19 mouse cellular contexts compared by ENCODE assay signal in the genomic region with DNA sequence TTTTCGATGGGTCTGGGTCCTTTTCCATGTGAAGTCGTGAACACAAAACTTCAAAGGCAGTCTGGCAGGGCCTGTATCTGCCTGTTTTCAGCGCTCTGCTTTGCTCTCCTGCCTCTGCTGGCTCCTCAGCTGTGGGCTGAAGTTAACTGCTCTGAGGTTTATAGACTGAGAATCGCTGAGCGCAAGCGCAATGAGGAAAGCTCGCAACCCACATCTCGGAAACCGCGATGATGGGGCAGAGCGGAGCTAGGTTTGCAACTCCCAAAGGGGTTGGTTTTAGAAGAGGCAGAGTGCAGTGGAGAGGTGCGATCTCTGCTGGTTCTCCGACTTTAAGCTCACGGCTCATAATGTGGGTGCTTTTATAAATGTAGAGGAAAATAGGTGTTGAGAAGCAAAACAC. TPM values are rescaled to one million over a fixed set of nuclear protein-coding genes. Genes with fewer than 3 reads are reported as not detected.
A peak's percentile ranks its signal among the peaks of the same experiment; 100 is the strongest.
DNase-seq lines count a peak whose midpoint lies in the region; ATAC-seq lines count a peak whose summit lies in the region.
"Had no signal": no experiment of that assay in that cellular context is flagged by ENCODE, and none has a peak within 500 bp of the region (broad histone marks: within the 10 kb centered on the region; RNA-seq: fewer than 3 reads in every experiment).

No protein-coding gene starts in this region.

- peaks cover 3% of the 10 kb centered on the region; the same call in 1 of the 2 replicates for H3K4me1 ChIP-seq in hindbrain, embryonic 11.5 days (replicated peaks; ENCODE audit: control insufficient read depth, insufficient read depth, low read length)
- H3K4me1 ChIP-seq in hindbrain, embryonic 13.5 days (replicated peaks) = peaks cover 25% of the 10 kb centered on the region
- H3K4me1 ChIP-seq in embryonic facial prominence, embryonic 11.5 days (ENCODE audit: control insufficient read depth, insufficient read depth, low read length) = no peaks in the 10 kb centered on the region; the same call in 1 of the 2 replicates
- peaks cover 27% of the 10 kb centered on the region for H3K4me1 ChIP-seq in limb, embryonic 12.5 days (replicated peaks)

- WGBS in hindbrain, embryonic 11.5 days = 2% methylated on average over 14 of the region's 14 CpGs
- WGBS in hindbrain, embryonic 13.5 days = 2% methylated on average over 14 of the region's 14 CpGs
- 4% methylated on average over 14 of the region's 14 CpGs for WGBS in embryonic facial prominence, embryonic 11.5 days
- whole genome bisulfite sequencing in limb, embryonic 12.5 days = 2% methylated on average over 14 of the region's 14 CpGs

- H3K27ac ChIP-seq in hindbrain, embryonic 11.5 days (ENCODE audit: low read depth, low read length) = no peak overlapping the region
- no peak overlapping the region for H3K27ac ChIP-seq in hindbrain, embryonic 13.5 days
- no peak overlapping the region for H3K27ac ChIP-seq in embryonic facial prominence, embryonic 11.5 days (replicated peaks; ENCODE audit: low read depth, low read length)
- H3K27ac ChIP-seq in limb, embryonic 12.5 days = no peak overlapping the region

- DNase-seq in hindbrain, embryonic 11.5 days (ENCODE audit: low spot score) = peak; percentile 47
- DNase-seq in embryonic facial prominence, embryonic 11.5 days (ENCODE audit: low spot score) = peak; percentile 52
- DNase-seq in retina, embryonic 14.5 days (ENCODE audit: low spot score) = peak; percentile 46
- DNase-seq in spleen, postnatal 14 days (ENCODE audit: low spot score in 2 of 2) = no peak
- no peak for DNase-seq in right cerebral cortex, postnatal 10 days (ENCODE audit: low spot score in 2 of 2)
- no peak for DNase-seq in right cerebral cortex, adult 18-20 months
- DNase-seq: adrenal gland, adult 2 months; cerebellum, adult 9-10 months; heart, adult 18-20 months; left cerebral cortex, postnatal 4 days; lung, adult 18-20 months had no signal

- no peak overlapping the region for H3K9ac ChIP-seq in hindbrain, embryonic 11.5 days (ENCODE audit: low read depth, low read length)
- H3K9ac ChIP-seq in hindbrain, embryonic 13.5 days = no peak overlapping the region
- H3K9ac ChIP-seq in embryonic facial prominence, embryonic 11.5 days (replicated peaks; ENCODE audit: low read length) = no peak overlapping the region
- no peak overlapping the region for H3K9ac ChIP-seq in limb, embryonic 12.5 days (replicated peaks)

- H3K9me3 ChIP-seq in hindbrain, embryonic 11.5 days (ENCODE audit: control insufficient read depth, low read length) = no peaks in the 10 kb centered on the region
- no peaks in the 10 kb centered on the region for H3K9me3 ChIP-seq in hindbrain, embryonic 13.5 days
- H3K9me3 ChIP-seq in embryonic facial prominence, embryonic 11.5 days (replicated peaks; ENCODE audit: control insufficient read depth, low read length) = no peaks in the 10 kb centered on the region
- no peaks in the 10 kb centered on the region for H3K9me3 ChIP-seq in limb, embryonic 12.5 days

- no peak overlapping the region for H3K4me2 ChIP-seq in hindbrain, embryonic 11.5 days (replicated peaks; ENCODE audit: low read depth, low read length)
- H3K4me2 ChIP-seq in hindbrain, embryonic 13.5 days = no peak overlapping the region
- no peak overlapping the region for H3K4me2 ChIP-seq in embryonic facial prominence, embryonic 11.5 days (ENCODE audit: low read depth, low read length)
- H3K4me2 ChIP-seq in limb, embryonic 12.5 days = 0 out of 2 replicates have a peak overlapping the region, but pooled peaks have one; percentile 30

- peaks cover 65% of the 10 kb centered on the region for H3K27me3 ChIP-seq in hindbrain, embryonic 11.5 days (ENCODE audit: control insufficient read depth, insufficient read depth, low read length)
- H3K27me3 ChIP-seq in hindbrain, embryonic 13.5 days = peaks cover 86% of the 10 kb centered on the region
- H3K27me3 ChIP-seq in embryonic facial prominence, embryonic 11.5 days (ENCODE audit: control insufficient read depth, insufficient read depth, low read length) = peaks cover 59% of the 10 kb centered on the region
- H3K27me3 ChIP-seq in limb, embryonic 12.5 days = peaks cover 83% of the 10 kb centered on the region

- no peak overlapping the region for H3K4me3 ChIP-seq in hindbrain, embryonic 11.5 days (ENCODE audit: low read depth, low read length)
- H3K4me3 ChIP-seq in hindbrain, embryonic 13.5 days = no peak overlapping the region
- no peak overlapping the region for H3K4me3 ChIP-seq in embryonic facial prominence, embryonic 11.5 days (ENCODE audit: low read depth, low read length)
- H3K4me3 ChIP-seq in limb, embryonic 12.5 days (replicated peaks) = no peak overlapping the region

- no peaks in the 10 kb centered on the region for H3K36me3 ChIP-seq in hindbrain, embryonic 11.5 days (ENCODE audit: control insufficient read depth, insufficient read depth, low read length)
- no peaks in the 10 kb centered on the region for H3K36me3 ChIP-seq in hindbrain, embryonic 13.5 days
- H3K36me3 ChIP-seq in embryonic facial prominence, embryonic 11.5 days (replicated peaks; ENCODE audit: control insufficient read depth, insufficient read depth, low read depth, low read length) = no peaks in the 10 kb centered on the region
- no peaks in the 10 kb centered on the region for H3K36me3 ChIP-seq in limb, embryonic 12.5 days

- no peak for ATAC-seq in hindbrain, embryonic 11.5 days (ENCODE audit: low FRiP score)
- no peak for ATAC-seq in hindbrain, embryonic 13.5 days (ENCODE audit: low FRiP score)
- no peak for ATAC-seq in embryonic facial prominence, embryonic 11.5 days (replicated peaks; ENCODE audit: insufficient number of reproducible peaks, low FRiP score, low TSS enrichment, low read depth)
- ATAC-seq in limb, embryonic 12.5 days (ENCODE audit: insufficient number of reproducible peaks, insufficient read depth, low FRiP score, low TSS enrichment, low read depth) = no peak

RNA-seq across cellular contexts. Expression of a gene that starts 3.3 kb away (rescaled TPM):
- polyA plus RNA-seq in hindbrain, embryonic 11.5 days (2014; fragmentation: Nextera tagmentation; extraction: Ambion mirVana) = 4.4 and 6.6 TPM in 2 replicates
- polyA plus RNA-seq in hindbrain, embryonic 13.5 days (2015; fragmentation: Nextera tagmentation; extraction: Ambion mirVana) = 23.9 and 24.5 TPM in 2 replicates
- 2.1 and 3.8 TPM in 2 replicates for polyA plus RNA-seq in embryonic facial prominence, embryonic 11.5 days (2014; fragmentation: Nextera tagmentation; extraction: Ambion mirVana)
- 0.29 and 0.39 TPM in 2 replicates for polyA plus RNA-seq in limb, embryonic 12.5 days (2016; fragmentation: Nextera tagmentation; extraction: Ambion mirVana)
- polyA plus RNA-seq: adrenal gland, adult 2 months; C2C12; heart, postnatal 0 days; intestine, embryonic 14.5 days; kidney, embryonic 16.5 days; spleen, adult 2 months; urinary bladder, adult 2 months had no signal

Comparison
In these comparisons a context has a peak if more than half of its experiments do, and no peak if none do; other contexts are left out.
1. DNase-seq: peak in hindbrain, embryonic 11.5 days (single experiment), embryonic facial prominence, embryonic 11.5 days (single experiment) and retina, embryonic 14.5 days (single experiment); none in spleen, postnatal 14 days (0 of 2), right cerebral cortex, postnatal 10 days (0 of 2) and right cerebral cortex, adult 18-20 months (single experiment).